Mouse (Mus musculus) forebrain, embryonic 12.5 days (tissue): ENCODE data around the gene Sh3bgrl3. TPM values are rescaled to one million over a fixed set of nuclear protein-coding genes. Genes with fewer than 3 reads are reported as not detected.

Experiments
- ATAC-seq: fragments of 200-750 bp; cut with Nextera tagmentation; 2 replicates; pipeline ENCODE4 v1.8.0; 2017; ENCODE audit warnings: moderate TSS enrichment; ENCODE audit not compliant: low FRiP score
- H3K27ac ChIP-seq: fragments of 300-500 bp; sonication (generic); 2 replicates; pipeline ENCODE4 v1.5.1; 2016; ENCODE audit warnings: mild to moderate bottlenecking
- H3K27me3 ChIP-seq: fragments of 300-500 bp; sonication (generic); 2 replicates; pipeline ENCODE4 v1.6.1; 2016; ENCODE audit warnings: mild to moderate bottlenecking
- H3K36me3 ChIP-seq: fragments of 300-500 bp; sonication (generic); replicated peaks from 2 replicates; pipeline ENCODE4 v1.6.1; 2016; ENCODE audit warnings: mild to moderate bottlenecking
- H3K4me1 ChIP-seq: fragments of 300-500 bp; sonication (generic); 2 replicates; pipeline ENCODE4 v1.6.1; 2016
- H3K4me2 ChIP-seq: fragments of 300-500 bp; sonication (generic); 2 replicates; pipeline ENCODE4 v1.6.1; 2016; ENCODE audit warnings: mild to moderate bottlenecking, moderate library complexity
- H3K4me3 ChIP-seq: fragments of 300-500 bp; sonication (generic); replicated peaks from 2 replicates; pipeline ENCODE4 v1.5.1; 2016; ENCODE audit warnings: mild to moderate bottlenecking
- H3K9ac ChIP-seq: fragments of 300-500 bp; sonication (generic); 2 replicates; pipeline ENCODE4 v1.6.1; 2016; ENCODE audit warnings: mild to moderate bottlenecking
- H3K9me3 ChIP-seq: fragments of 300-500 bp; sonication (generic); 2 replicates; pipeline ENCODE4 v1.6.1; 2016
- WGBS: fragments of 180-500 bp; shearing (Covaris S2); methylation state at CpG from one replicate; pipeline ENCODE4 v1.1.7; 2016; 5-methylcytosine and 5-hydroxymethylcytosine counted together
- polyA plus RNA-seq: library from polyadenylated mRNA; unstranded; fragments of >200 nt; fragmentation: Nextera tagmentation; extraction: Ambion mirVana; gene quantifications from 2 replicates; pipeline ENCODE4 v1.2.1, GENCODE M21; 2016

The Sh3bgrl3 gene
- polyA plus RNA-seq, 1 experiment from 2014 or later, result 257 TPM

GRCm38 (mm10) chr4:134126300-134127120, 2.1 kb downstream of the Sh3bgrl3 start:
- WGBS, result 90% methylated on average over 21 of the region's 21 CpGs
- Histone ChIP-seq H3K36me3 (peaks cover 6% of the 10 kb centered on the region; the same call in 1 of the 2 replicates), H3K4me3 (no peak overlapping the region), H3K9ac (no peak overlapping the region), H3K4me1 (peaks cover 32% of the 10 kb centered on the region), H3K27ac (no peak overlapping the region), H3K9me3 (no peaks in the 10 kb centered on the region), H3K27me3 (0 out of 2 replicates have a peak, but pooled peaks cover 2% of the 10 kb centered on the region), H3K4me2 (no peak overlapping the region)
- no peak for ATAC-seq

GRCm38 (mm10) chr4:134125383-134126060, 3.1 kb downstream of the Sh3bgrl3 start:
- ATAC-seq, result no peak
- no peaks in the 10 kb centered on the region for H3K9me3 ChIP-seq
- no peak overlapping the region for H3K4me3 ChIP-seq

GRCm38 (mm10) chr4:134123680-134124551, 4.7 kb downstream of the Sh3bgrl3 start:
- Histone ChIP-seq H3K9ac (no peak overlapping the region), H3K4me3 (no peak overlapping the region), H3K4me1 (peaks cover 26% of the 10 kb centered on the region), H3K27ac (no peak overlapping the region), H3K4me2 (no peak overlapping the region), H3K36me3 (no peaks in the 10 kb centered on the region), H3K27me3 (0 out of 2 replicates have a peak, but pooled peaks cover 3% of the 10 kb centered on the region), H3K9me3 (no peaks in the 10 kb centered on the region)
- 28% methylated on average over 17 of the region's 17 CpGs for WGBS
- no peak for ATAC-seq

More at GRCm38 (mm10) chr4:134125383-134126060, 3.1 kb downstream of the Sh3bgrl3 start:
- Histone ChIP-seq H3K4me1 (peaks cover 32% of the 10 kb centered on the region), H3K9ac (no peak overlapping the region), H3K36me3 (peaks cover 3% of the 10 kb centered on the region; the same call in 1 of the 2 replicates), H3K4me2 (no peak overlapping the region), H3K27me3 (0 out of 2 replicates have a peak, but pooled peaks cover 3% of the 10 kb centered on the region), H3K27ac (no peak overlapping the region)
- WGBS, result 87% methylated on average over 15 of the region's 15 CpGs

DNA sequence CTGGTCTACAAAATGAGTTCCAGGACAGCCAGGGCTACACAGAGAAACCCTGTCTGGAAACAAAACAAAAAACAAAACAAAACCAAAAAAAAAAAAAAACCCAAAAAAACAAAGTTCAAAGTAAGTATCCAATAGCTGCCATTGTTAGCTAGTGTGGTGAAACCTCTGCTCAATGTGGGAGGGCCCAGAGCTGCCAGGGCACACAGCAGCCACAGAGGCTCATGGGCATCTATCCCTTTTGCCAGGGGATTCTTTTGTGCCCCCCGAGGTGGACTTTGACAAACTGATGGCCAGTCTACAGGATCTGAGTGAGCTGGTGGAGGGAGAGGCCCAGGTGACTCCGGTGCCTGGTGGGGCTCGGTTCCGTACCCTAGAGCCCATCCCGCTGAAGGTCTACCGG, 5.4 kb downstream of the Sh3bgrl3 start:
- Histone ChIP-seq H3K36me3 (no peaks in the 10 kb centered on the region), H3K27me3 (0 out of 2 replicates have a peak, but pooled peaks cover 3% of the 10 kb centered on the region), H3K4me3 (no peak overlapping the region), H3K4me2 (no peak overlapping the region), H3K9ac (no peak overlapping the region), H3K9me3 (no peaks in the 10 kb centered on the region), H3K27ac (no peak overlapping the region), H3K4me1 (peaks cover 23% of the 10 kb centered on the region)
- no peak for ATAC-seq
- WGBS, result 92% methylated on average over 6 of the region's 6 CpGs

GRCm38 (mm10) chr4:134122281-134122680, 6.3 kb downstream of the Sh3bgrl3 start:
- Histone ChIP-seq H3K9ac (no peak overlapping the region), H3K27ac (no peak overlapping the region), H3K27me3 (0 out of 2 replicates have a peak, but pooled peaks cover 3% of the 10 kb centered on the region), H3K4me3 (no peak overlapping the region), H3K4me1 (peaks cover 14% of the 10 kb centered on the region), H3K9me3 (no peaks in the 10 kb centered on the region), H3K4me2 (no peak overlapping the region), H3K36me3 (no peaks in the 10 kb centered on the region)
- 75% methylated on average over 3 of the region's 3 CpGs for WGBS
- ATAC-seq, result no peak

DNA sequence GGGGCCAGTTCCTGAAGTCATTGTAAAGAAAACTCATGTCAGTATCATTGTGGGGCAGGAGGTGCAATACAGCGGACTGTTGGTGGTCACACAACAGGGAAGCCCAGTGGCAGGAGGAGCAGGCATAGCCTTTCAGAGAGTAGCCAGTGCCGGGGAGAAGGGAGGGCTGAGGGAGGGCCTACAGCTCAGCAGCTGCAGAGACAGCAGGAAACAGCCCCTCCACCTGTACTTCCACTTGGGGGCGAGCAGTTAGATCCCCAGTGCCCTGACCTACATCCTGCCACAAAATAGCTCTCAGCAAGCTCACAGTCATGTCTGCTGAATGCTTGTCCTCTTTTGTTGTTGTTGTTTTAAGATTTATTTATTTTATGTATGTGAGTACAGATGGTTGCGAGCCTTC, 7.0 kb downstream of the Sh3bgrl3 start:
- Histone ChIP-seq H3K4me2 (no peak overlapping the region), H3K9me3 (no peaks in the 10 kb centered on the region), H3K9ac (0 out of 2 replicates have a peak overlapping the region, but pooled peaks have one; percentile 2), H3K4me3 (no peak overlapping the region), H3K4me1 (peaks cover 11% of the 10 kb centered on the region), H3K27ac (no peak overlapping the region), H3K27me3 (0 out of 2 replicates have a peak, but pooled peaks cover 3% of the 10 kb centered on the region), H3K36me3 (no peaks in the 10 kb centered on the region)
- ATAC-seq, result no peak
- WGBS, result 43% methylated on average over 4 of the region's 4 CpGs

GRCm38 (mm10) chr4:134120916-134121315, 7.7 kb downstream of the Sh3bgrl3 start:
- Histone ChIP-seq H3K36me3 (no peaks in the 10 kb centered on the region), H3K4me2 (no peak overlapping the region), H3K27me3 (0 out of 2 replicates have a peak, but pooled peaks cover 3% of the 10 kb centered on the region), H3K27ac (no peak overlapping the region), H3K9me3 (no peaks in the 10 kb centered on the region), H3K4me3 (no peak overlapping the region), H3K4me1 (peaks cover 7% of the 10 kb centered on the region), H3K9ac (0 out of 2 replicates have a peak overlapping the region, but pooled peaks have one; percentile 2)
- 82% methylated on average over 4 of the region's 4 CpGs for WGBS
- no peak for ATAC-seq

DNA sequence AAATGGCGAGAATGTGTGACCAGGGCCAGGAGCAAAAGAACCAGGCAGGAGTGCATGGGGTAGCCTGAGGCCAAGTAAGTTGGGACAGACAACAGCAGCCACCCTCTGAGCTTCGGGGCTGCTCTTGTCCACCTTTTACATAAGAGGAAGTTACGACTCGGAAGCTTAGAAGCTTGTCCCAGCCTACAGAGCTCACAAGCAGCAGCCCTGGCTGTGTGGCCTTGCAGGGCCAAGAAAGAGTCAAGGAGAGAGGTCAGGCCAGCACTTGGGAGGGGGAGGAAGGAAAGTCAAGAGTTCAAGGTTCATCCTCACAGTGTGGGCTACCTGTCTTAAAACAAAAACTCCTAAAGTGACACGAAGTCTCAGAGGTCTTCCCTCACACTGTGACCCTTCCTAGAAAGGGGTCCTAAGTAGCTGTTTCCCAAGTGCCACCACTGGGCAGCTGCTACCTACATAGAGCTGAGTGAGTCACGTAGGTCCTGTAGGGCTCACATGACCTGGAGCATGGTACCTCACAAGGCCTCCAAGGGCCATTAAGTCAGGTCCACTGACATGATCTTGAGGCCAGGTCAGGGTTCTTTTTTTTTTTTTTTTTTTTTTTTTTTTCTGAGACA, 8.3 kb downstream of the Sh3bgrl3 start:
- Histone ChIP-seq H3K27me3 (0 out of 2 replicates have a peak, but pooled peaks cover 3% of the 10 kb centered on the region), H3K36me3 (no peaks in the 10 kb centered on the region), H3K4me2 (no peak overlapping the region), H3K9me3 (no peaks in the 10 kb centered on the region), H3K9ac (no peak overlapping the region), H3K27ac (no peak overlapping the region), H3K4me3 (no peak overlapping the region), H3K4me1 (peaks cover 7% of the 10 kb centered on the region)
- ATAC-seq, result no peak
- WGBS, result 84% methylated on average over 6 of the region's 6 CpGs

GRCm38 (mm10) chr4:134119644-134120043, 8.9 kb downstream of the Sh3bgrl3 start:
- no peak overlapping the region for H3K27ac ChIP-seq
- H3K36me3 ChIP-seq, result no peaks in the 10 kb centered on the region
- 63% methylated on average over 9 of the region's 9 CpGs for WGBS
- no peaks in the 10 kb centered on the region for H3K9me3 ChIP-seq
- ATAC-seq, result no peak
- H3K27me3 ChIP-seq, result 0 out of 2 replicates have a peak, but pooled peaks cover 3% of the 10 kb centered on the region
- H3K4me2 ChIP-seq, result no peak overlapping the region
- H3K9ac ChIP-seq, result no peak overlapping the region
- H3K4me1 ChIP-seq, result peaks cover 7% of the 10 kb centered on the region
- no peak overlapping the region for H3K4me3 ChIP-seq

GRCm38 (mm10) chr4:134119042-134119441, 9.5 kb downstream of the Sh3bgrl3 start:
- Histone ChIP-seq H3K36me3 (no peaks in the 10 kb centered on the region), H3K27ac (no peak overlapping the region), H3K27me3 (0 out of 2 replicates have a peak, but pooled peaks cover 3% of the 10 kb centered on the region), H3K4me2 (no peak overlapping the region), H3K4me3 (no peak overlapping the region), H3K4me1 (peaks cover 4% of the 10 kb centered on the region), H3K9ac (no peak overlapping the region), H3K9me3 (no peaks in the 10 kb centered on the region)
- WGBS, result 74% methylated on average over 5 of the region's 5 CpGs
- ATAC-seq, result no peak

DNA sequence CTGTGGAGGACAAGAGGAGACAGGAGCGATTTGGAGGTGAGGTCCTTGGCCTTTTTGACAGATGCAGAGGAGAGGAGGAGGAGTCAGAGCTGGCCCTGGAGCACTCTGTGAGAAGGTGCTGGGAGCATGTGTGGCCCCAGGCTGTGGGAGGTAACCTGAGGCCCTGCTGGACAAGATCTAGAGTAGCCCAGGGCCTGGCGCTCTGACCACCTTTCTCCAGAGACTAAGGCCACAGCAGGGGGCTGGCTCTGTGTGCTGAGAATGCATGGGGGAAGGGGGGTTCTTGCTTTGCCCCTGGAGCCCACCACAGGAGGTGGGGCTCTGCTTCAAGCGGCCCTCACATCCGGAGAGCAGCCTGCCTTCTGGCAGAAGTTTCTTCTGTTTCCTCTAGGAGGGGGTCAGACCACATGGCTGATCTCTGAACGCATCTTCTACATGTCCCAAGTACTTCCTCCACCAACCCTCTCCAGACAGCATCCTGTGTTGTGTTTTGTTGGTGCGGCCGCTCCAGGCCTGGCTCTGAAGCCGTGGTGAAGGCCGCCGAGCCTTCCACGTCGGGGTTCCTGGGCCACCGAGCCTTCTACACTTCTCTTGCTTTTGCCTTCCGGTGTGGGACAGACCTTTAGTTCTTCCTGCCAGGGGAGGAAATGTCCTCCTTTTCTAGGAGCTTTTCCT, 10.3 kb downstream of the Sh3bgrl3 start:
- no peaks in the 10 kb centered on the region for H3K9me3 ChIP-seq
- H3K4me3 ChIP-seq, result no peak overlapping the region
- H3K27me3 ChIP-seq, result 0 out of 2 replicates have a peak, but pooled peaks cover 3% of the 10 kb centered on the region
- H3K9ac ChIP-seq, result no peak overlapping the region
- ATAC-seq, result no peak
- WGBS, result 75% methylated on average over 14 of the region's 14 CpGs
- no peak overlapping the region for H3K4me2 ChIP-seq
- no peaks in the 10 kb centered on the region for H3K36me3 ChIP-seq
- H3K4me1 ChIP-seq, result peaks cover 7% of the 10 kb centered on the region
- H3K27ac ChIP-seq, result no peak overlapping the region
